Mouse (Mus musculus) neural tube, embryonic 14.5 days (tissue): Measurements from ENCODE around the gene Prss38. TPM values are rescaled to one million over a fixed set of nuclear protein-coding genes. Genes with fewer than 3 reads are reported as not detected.

Experiments used
- ATAC-seq: fragments of 200-750 bp; cut with Nextera tagmentation; 2 replicates; pipeline ENCODE4 v1.8.0; 2017; ENCODE audit warnings: low read depth, mild to moderate bottlenecking, moderate TSS enrichment, moderate library complexity
- H3K27ac ChIP-seq: fragments of 300-500 bp; sonication (generic); 2 replicates; pipeline ENCODE4 v1.5.1; 2014; ENCODE audit warnings: low read depth, mild to moderate bottlenecking, control low read depth, low read length, moderate library complexity, mixed read lengths
- H3K27me3 ChIP-seq: fragments of 300-500 bp; sonication (generic); 2 replicates; pipeline ENCODE4 v1.6.1; 2014; ENCODE audit warnings: low read length; ENCODE audit not compliant: control insufficient read depth, insufficient read depth
- H3K36me3 ChIP-seq: fragments of 300-500 bp; sonication (generic); 2 replicates; pipeline ENCODE4 v1.6.1; 2014; ENCODE audit warnings: low read length, mixed read lengths; ENCODE audit not compliant: control insufficient read depth, insufficient read depth
- H3K4me1 ChIP-seq: fragments of 300-500 bp; sonication (generic); 2 replicates; pipeline ENCODE4 v1.6.1; 2014; ENCODE audit warnings: low read length; ENCODE audit not compliant: control insufficient read depth, insufficient read depth
- H3K4me2 ChIP-seq: fragments of 300-500 bp; sonication (generic); 2 replicates; pipeline ENCODE4 v1.6.1; 2014; ENCODE audit warnings: mild to moderate bottlenecking, low read depth, low read length, control low read depth
- H3K4me3 ChIP-seq: fragments of 300-500 bp; sonication (generic); 2 replicates; pipeline ENCODE4 v1.5.1; 2014; ENCODE audit warnings: low read depth, low read length, control low read depth, mixed read lengths
- H3K9ac ChIP-seq: fragments of 300-500 bp; sonication (generic); replicated peaks from 2 replicates; pipeline ENCODE4 v1.6.1; 2014; ENCODE audit warnings: low read depth, mild to moderate bottlenecking, control low read depth, low read length, mixed read lengths
- H3K9me3 ChIP-seq: fragments of 300-500 bp; sonication (generic); 2 replicates; pipeline ENCODE4 v1.6.1; 2016; ENCODE audit warnings: low read length; ENCODE audit not compliant: control insufficient read depth
- WGBS: fragments of 180-500 bp; shearing (Covaris S2); extraction: QIAGEN DNeasy Blood & Tissue Kit; methylation state at CpG from one replicate; pipeline ENCODE4 v1.1.7; 2014; 5-methylcytosine and 5-hydroxymethylcytosine counted together
- polyA plus RNA-seq: library from polyadenylated mRNA; unstranded; fragments of >200 nt; fragmentation: Nextera tagmentation; extraction: Ambion mirVana; gene quantifications from 2 replicates; pipeline ENCODE4 v1.2.1, GENCODE M21; 2014

Prss38 gene
- polyA plus RNA-seq, 1 experiment from 2014 or later, result not detected

DNA sequence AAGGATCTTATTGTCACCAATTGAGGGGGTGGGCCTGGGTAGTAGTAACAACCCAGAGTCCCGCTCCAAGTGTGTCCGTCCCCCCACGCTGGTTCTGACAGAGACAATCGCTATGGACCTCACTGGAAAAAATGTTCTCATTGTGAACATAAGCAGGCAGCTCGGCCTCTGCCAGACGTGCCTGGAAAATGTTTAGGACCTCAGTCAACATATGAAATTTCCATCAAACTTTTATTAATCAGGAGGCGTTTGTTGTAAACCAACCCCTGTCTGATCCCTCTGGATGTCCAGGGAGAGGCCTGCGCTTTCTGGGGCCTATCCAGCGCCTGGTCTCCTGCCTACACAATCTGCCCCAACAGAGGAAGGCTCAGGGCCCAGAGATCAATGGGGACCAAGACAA, 11.4 kb downstream of the Prss38 start:
- H3K36me3 ChIP-seq, result no peaks in the 10 kb centered on the region
- H3K9ac ChIP-seq, result no peak overlapping the region; the same call in 1 of the 2 replicates
- WGBS, result 88% methylated on average over 9 of the region's 9 CpGs
- H3K27me3 ChIP-seq, result no peaks in the 10 kb centered on the region
- no peak for ATAC-seq
- no peak overlapping the region for H3K4me2 ChIP-seq
- H3K4me3 ChIP-seq, result no peak overlapping the region
- no peak overlapping the region for H3K27ac ChIP-seq
- no peaks in the 10 kb centered on the region for H3K9me3 ChIP-seq
- no peaks in the 10 kb centered on the region for H3K4me1 ChIP-seq

DNA sequence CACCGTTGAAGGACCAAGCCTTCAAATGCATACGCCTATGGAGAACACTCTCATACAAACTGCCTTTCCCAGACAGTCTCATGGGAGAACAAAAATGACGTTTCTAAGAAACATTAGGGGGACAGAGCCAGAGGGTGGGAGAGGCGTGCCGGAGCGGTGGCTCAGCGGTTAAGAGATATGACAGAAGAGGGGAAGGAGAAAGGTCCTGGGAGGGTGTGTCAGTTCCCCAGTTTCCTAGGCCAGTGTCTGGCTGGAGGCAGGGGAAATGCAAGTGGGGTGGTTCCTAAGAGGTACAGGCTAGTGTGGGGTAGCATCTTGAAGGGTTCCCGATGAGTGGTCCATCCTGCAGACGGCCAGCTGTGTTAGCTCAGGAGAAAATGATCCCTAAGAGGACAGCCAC, 14.2 kb downstream of the Prss38 start:
- WGBS, result 88% methylated on average over 9 of the region's 9 CpGs
- H3K27me3 ChIP-seq, result no peaks in the 10 kb centered on the region
- no peaks in the 10 kb centered on the region for H3K9me3 ChIP-seq
- H3K4me1 ChIP-seq, result no peaks in the 10 kb centered on the region
- no peak overlapping the region for H3K9ac ChIP-seq
- H3K27ac ChIP-seq, result no peak overlapping the region
- H3K36me3 ChIP-seq, result no peaks in the 10 kb centered on the region
- no peak overlapping the region for H3K4me2 ChIP-seq
- ATAC-seq, result no peak
- no peak overlapping the region for H3K4me3 ChIP-seq

DNA sequence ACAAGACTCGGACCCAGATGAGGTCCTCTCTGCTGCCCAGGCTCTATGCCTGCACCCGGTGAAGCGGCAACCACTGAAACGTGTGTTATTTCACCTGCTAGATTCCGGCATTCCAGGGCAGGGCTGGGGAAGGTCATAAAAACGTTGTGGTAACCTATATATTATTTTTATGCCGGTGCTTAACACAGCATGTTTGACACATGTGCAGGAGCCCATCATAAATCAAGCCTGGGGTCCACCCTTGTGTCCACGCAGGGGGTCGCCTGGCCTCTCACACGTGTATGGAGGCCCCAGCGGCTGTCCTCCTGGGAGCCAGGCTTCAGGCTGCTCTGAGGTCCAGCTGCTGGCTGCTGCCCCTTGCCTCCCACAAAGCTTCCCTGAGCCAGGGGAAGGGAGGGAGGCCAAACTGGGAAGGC, 18.6 kb downstream of the Prss38 start:
- H3K27ac ChIP-seq, result no peak overlapping the region
- no peaks in the 10 kb centered on the region for H3K27me3 ChIP-seq
- no peak overlapping the region for H3K4me2 ChIP-seq
- 32% methylated on average over 11 of the region's 11 CpGs for WGBS
- H3K9ac ChIP-seq, result no peak overlapping the region
- ATAC-seq, result no peak
- H3K9me3 ChIP-seq, result no peaks in the 10 kb centered on the region
- H3K4me3 ChIP-seq, result no peak overlapping the region
- no peaks in the 10 kb centered on the region for H3K36me3 ChIP-seq
- H3K4me1 ChIP-seq, result no peaks in the 10 kb centered on the region

DNA sequence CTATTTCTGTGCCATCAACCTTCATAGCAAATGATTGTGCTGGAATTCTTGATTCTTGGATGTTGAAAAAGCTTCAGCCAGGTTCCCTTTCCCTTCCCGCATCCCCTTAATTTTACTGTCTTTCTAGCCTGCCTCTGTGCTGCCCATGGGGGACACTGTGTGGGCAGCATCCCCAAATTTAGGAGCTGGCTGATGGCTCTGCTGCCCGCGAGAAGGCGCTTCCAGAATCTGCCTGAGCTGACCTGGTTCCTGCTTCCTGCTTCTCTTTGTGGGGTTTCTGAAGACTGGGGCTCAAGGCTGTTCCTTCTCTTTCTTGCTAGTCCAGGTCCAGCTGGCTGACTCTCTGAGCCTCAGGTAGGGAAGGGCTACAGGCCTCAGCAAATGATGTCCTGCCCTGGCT, 20.7 kb downstream of the Prss38 start:
- no peaks in the 10 kb centered on the region for H3K36me3 ChIP-seq
- H3K27ac ChIP-seq, result no peak overlapping the region
- H3K9ac ChIP-seq, result no peak overlapping the region
- ATAC-seq, result no peak
- no peak overlapping the region for H3K4me3 ChIP-seq
- no peak overlapping the region for H3K4me2 ChIP-seq
- 88% methylated on average over 4 of the region's 4 CpGs for WGBS
- no peaks in the 10 kb centered on the region for H3K27me3 ChIP-seq
- H3K4me1 ChIP-seq, result no peaks in the 10 kb centered on the region
- no peaks in the 10 kb centered on the region for H3K9me3 ChIP-seq

DNA sequence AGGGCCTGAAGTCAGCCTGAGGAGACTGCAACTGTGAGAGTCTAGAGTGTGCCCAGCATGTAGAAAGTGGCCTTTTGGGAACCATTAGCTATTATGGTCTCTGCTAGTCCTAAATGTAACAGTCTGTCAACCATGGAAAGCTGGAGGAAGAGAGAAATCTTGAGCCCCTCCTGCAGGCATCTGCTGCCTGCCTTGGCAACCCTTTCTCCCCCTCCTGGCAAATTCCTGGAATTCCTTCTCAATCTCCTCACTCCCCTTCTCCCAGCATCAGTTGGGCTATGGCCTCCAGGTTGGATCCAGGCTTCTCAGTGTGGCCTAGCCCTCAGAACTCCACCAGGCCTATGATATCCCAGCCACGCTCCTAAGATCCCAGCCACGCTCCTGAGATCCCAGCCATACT, 25.1 kb downstream of the Prss38 start:
- no peak overlapping the region for H3K9ac ChIP-seq
- no peak overlapping the region for H3K27ac ChIP-seq
- H3K9me3 ChIP-seq, result no peaks in the 10 kb centered on the region
- 75% methylated on average over 2 of the region's 2 CpGs for WGBS
- H3K27me3 ChIP-seq, result no peaks in the 10 kb centered on the region
- no peaks in the 10 kb centered on the region for H3K36me3 ChIP-seq
- no peak for ATAC-seq
- H3K4me3 ChIP-seq, result no peak overlapping the region
- H3K4me2 ChIP-seq, result no peak overlapping the region
- H3K4me1 ChIP-seq, result no peaks in the 10 kb centered on the region

DNA sequence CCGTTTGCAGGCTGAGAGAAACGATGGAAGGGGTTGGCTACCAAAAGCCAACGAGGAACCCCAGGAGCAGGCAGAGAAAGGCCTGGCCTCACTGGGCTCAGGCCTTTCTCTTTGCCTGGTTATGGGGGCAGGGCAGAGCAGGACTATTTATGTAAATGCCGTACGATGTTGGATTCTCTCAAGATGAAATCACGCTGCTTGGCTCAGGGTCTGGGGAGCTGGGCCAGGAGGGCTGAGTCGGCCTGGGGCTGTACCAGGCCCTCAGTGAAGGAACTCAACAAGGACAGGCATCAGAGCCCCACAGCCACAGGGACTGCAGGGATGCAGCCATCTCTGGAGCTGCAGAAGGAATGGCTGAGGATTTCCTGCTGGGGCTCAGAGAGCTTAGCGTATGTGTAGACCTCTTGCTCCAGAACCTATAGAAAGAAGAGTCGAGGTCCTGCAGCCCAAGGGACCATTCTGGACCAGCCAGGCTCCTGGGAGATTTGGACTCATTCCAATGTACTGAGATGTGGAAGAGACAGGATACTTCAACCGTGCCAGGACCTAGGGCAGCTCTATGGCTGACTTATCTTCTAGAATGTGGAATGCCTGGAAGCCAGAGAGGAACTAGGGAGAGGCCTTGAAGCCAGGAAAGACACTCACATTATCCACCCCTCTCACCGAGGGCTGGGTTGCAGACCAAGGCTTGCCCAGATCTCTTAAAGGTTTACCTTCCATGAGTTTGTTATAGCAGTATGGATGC, 29.1 kb downstream of the Prss38 start:
- ATAC-seq, result no peak
- H3K4me1 ChIP-seq, result no peaks in the 10 kb centered on the region
- no peak overlapping the region for H3K9ac ChIP-seq
- no peaks in the 10 kb centered on the region for H3K27me3 ChIP-seq
- no peak overlapping the region for H3K4me3 ChIP-seq
- WGBS, result 87% methylated on average over 11 of the region's 11 CpGs
- H3K4me2 ChIP-seq, result no peak overlapping the region
- H3K27ac ChIP-seq, result no peak overlapping the region
- no peaks in the 10 kb centered on the region for H3K9me3 ChIP-seq
- H3K36me3 ChIP-seq, result no peaks in the 10 kb centered on the region

DNA sequence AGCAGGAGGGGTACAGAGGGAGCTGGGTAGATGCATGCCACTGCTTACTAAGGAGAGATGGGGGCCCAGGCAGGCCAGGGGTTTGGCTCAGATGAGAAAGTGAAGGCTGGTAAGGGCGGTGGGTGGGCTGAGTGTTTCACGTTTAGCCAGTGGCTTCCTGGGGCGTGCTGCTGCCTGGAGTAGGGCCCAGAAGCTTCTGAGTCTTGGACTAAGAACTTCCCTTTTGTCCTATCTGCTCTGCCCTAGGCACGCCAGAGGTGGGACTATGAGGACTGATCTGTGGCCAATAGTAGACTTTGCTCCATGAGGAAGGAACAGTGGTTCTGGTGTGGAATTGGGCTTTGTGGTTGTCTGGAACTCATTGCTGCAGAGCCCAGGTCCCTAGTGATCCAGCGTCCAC, 32.5 kb downstream of the Prss38 start:
- H3K27me3 ChIP-seq, result no peaks in the 10 kb centered on the region
- H3K27ac ChIP-seq, result no peak overlapping the region
- ATAC-seq, result no peak
- H3K36me3 ChIP-seq, result no peaks in the 10 kb centered on the region
- whole genome bisulfite sequencing, result 75% methylated on average over 5 of the region's 5 CpGs
- no peak overlapping the region for H3K4me3 ChIP-seq
- no peak overlapping the region for H3K9ac ChIP-seq
- H3K4me1 ChIP-seq, result no peaks in the 10 kb centered on the region
- no peaks in the 10 kb centered on the region for H3K9me3 ChIP-seq
- no peak overlapping the region for H3K4me2 ChIP-seq

DNA sequence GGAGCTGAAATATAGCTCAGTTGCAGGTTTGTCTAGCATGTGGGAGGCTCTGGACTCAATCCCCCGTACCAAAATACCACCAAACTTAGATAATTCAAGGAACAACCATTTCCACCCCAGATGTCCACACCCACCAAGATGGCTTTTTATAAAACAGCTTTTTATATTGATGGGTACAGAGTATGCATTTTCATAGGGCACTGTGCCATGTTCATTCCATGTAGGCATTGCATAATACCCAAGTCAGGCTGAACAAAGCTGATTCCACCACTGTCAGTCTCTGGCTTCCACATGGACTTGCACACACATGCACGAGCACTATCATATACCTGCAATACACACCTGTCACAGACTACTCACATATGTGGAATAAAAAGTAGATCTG, 36.7 kb downstream of the Prss38 start:
- Histone ChIP-seq H3K27ac (no peak overlapping the region), H3K4me2 (no peak overlapping the region), H3K36me3 (no peaks in the 10 kb centered on the region), H3K4me3 (no peak overlapping the region), H3K4me1 (no peaks in the 10 kb centered on the region), H3K9ac (no peak overlapping the region), H3K27me3 (no peaks in the 10 kb centered on the region), H3K9me3 (no peaks in the 10 kb centered on the region)
- WGBS, result 92% methylated on average over 2 of the region's 2 CpGs
- no peak for ATAC-seq

DNA sequence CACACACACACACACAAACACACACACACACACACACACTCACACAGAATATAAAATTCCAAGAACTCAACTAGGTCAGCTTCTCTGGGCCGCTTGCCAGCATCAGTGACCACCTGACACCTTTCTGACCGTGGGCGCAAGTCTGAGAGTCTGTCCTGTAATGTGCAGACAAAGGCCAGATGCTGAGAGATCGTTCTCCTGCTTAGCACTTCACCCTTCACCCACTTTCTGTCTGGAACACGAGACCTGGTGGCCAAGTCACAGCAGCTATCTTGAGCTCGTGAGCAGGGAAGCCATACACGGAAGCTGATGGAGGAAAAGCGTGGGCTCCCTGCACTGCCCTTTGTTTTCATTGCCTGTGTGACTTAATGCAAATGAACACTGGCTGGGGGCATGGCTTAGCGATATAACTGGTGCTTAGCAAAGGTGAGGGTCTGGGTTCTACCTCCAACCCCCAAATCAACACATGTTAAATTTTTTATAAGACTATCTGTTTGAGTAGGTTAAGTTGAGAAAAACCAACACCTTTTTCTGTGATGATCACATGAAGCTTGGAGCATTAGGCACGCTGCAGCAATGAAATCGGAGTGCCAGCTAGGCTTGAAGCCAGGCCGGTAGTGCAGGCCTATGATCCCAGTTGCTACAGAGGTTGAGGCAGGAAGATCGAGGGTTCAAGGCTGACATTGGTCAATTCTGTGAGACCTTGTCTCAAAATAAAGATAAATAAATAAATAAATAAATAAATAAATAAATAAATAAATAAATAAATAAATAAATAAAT, 37.3 kb downstream of the Prss38 start:
- ATAC-seq, result no peak

More for the DNA sequence above, 37.3 kb downstream of the Prss38 start:
- WGBS, result 74% methylated on average over 13 of the region's 13 CpGs
- H3K9ac ChIP-seq, result no peak overlapping the region
- no peaks in the 10 kb centered on the region for H3K4me1 ChIP-seq
- H3K4me2 ChIP-seq, result no peak overlapping the region
- H3K27ac ChIP-seq, result no peak overlapping the region
- no peaks in the 10 kb centered on the region for H3K36me3 ChIP-seq
- no peak overlapping the region for H3K4me3 ChIP-seq
- no peaks in the 10 kb centered on the region for H3K9me3 ChIP-seq
- H3K27me3 ChIP-seq, result no peaks in the 10 kb centered on the region
